Mouse (Mus musculus): ENCODE data around the gene Diaph2. TPM values are rescaled to one million over a fixed set of nuclear protein-coding genes. Genes with fewer than 3 reads are reported as not detected.
A peak's percentile ranks its signal among the peaks of the same experiment; 100 is the strongest.
"Not testable (repeated sequence)": the region's sequence is repeated elsewhere in the genome, so short reads cannot be mapped to it uniquely, and the experiment has no call there.

Gene Diaph2
- total RNA-seq, 2 experiments from 2014 or later, result 26.6 to 27.4 TPM

DNA sequence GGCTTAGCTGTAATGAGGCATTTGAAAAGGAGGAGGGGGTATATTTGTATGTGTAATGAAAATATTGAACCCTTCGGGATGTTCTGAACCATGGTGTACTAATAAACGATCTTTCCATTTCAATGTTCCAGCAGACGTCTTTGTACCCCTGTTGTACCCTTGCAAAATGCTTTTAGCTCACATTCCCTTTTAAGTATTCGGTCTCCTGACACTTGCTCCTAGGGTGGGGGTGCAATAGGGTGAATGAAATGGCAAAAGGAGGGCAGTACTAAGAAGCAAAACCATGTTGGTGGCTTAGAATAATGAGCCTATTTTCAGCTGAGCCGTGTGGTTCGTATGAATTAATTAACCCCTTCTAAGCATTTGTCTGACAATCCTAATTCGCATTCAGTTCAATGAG lies 601.9 kb downstream of the Diaph2 start:
- TF ChIP-seq CTCF (IDR thresholded peaks at IDR 0.05), result no peak
- DNase-seq (ENCODE audit: extremely low spot score in 1 of 2, low spot score in 2 of 2), result no peak
- Histone ChIP-seq H3K27ac (no peak overlapping the region), H3K4me3 (no peak overlapping the region)
- intact Hi-C loops (cut with DNase I), result no loop called here

DNA sequence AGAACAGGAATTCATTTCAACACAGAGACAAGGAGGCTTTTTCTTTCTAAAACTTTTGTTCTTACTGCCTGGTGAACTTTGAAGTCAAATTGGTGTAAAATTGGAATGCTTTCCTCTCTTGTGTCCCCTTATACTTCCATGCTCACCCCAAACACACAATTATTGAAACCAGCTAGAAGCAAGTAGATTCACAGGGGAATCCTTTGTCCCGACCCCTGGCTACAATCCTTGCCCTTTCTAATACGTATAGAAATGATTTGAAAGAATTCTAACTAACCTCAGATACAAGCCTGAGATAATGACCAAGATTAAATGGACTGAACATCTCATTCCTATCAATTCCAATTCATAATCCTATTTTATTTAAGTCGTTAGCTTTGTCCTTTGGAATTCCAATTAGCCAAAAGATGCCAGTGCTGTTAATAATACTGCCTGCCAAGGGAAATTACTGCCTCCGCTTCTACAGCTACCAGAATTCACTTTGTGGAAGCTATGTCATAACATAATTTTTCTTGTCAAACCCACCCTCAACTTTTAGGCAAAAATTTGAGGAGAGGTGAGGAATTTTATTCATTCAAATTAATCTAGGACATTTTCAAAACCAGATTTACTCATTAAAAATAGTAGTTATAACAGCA lies 644.1 kb downstream of the Diaph2 start:
- no peak overlapping the region for H3K27ac ChIP-seq
- no peak for TF ChIP-seq CTCF (IDR thresholded peaks at IDR 0.05)
- H3K4me3 ChIP-seq, result no peak overlapping the region
- intact Hi-C loops (cut with DNase I), result no loop called here
- DNase-seq (ENCODE audit: extremely low spot score in 1 of 2, low spot score in 2 of 2), result no peak

DNA sequence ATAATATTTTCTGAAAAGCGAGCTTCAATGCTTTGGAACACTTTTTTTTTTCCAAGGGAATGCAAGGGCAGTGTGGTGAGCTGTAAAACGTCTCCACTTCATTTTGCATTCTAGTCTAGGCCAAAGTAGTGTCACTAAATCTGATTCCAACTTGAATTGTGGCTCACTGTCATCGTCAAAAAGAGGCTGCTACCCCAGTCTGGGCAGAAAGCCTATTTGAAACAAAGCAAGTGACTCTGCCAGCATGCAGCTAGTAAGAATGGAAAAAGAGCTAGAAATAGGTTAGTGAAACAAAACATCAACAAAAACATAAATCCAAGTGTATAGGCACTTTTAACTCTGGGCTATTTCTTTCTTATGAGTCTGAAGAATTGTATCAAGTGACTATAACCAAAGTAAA lies 653.7 kb downstream of the Diaph2 start:
- intact Hi-C loops (cut with DNase I), result no loop called here
- Histone ChIP-seq H3K27ac (no peak overlapping the region), H3K4me3 (no peak overlapping the region)
- TF ChIP-seq CTCF (IDR thresholded peaks at IDR 0.05), result no peak
- DNase-seq (ENCODE audit: extremely low spot score in 1 of 2, low spot score in 2 of 2), result no peak

DNA sequence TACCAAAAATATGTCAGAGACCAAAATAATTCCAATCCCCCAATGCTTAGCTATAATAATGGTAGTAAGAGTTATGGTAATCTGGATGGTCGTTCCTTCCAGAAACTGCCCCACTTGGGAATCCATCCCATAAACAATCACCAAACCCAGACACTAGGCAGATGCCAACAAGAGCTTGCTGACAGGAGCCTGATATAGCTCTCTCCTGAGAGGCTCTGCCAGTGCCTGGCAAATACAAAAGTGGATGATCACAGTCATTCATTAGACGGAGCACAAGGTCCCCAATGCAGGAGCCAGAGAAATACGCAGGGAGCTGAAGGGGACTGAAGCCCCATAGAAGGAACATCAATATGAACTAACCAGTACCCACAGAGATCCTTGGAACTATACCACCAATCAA lies 657.9 kb downstream of the Diaph2 start:
- intact Hi-C loops (cut with DNase I); H3K4me3 ChIP-seq; DNase-seq (ENCODE audit: extremely low spot score in 1 of 2, low spot score in 2 of 2); H3K27ac ChIP-seq: not testable (repeated sequence)

DNA sequence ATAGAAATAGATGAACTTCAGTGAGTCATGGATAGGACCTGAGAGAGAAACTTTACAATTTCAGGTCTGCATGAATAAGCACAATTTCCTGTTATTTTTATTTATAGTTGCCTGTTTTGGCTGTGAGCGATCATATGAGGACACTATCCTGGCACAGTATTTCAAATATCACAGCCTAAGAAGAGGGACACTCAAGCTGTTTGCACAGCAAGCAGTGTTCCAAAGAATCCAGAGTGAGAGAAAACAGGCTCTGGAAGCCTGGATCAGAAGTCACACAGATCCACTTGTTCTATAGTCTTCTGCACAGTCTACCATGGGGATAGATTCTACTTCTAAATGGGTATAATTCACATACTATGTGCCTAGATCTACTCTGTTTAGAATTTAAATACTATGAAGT lies 659.4 kb downstream of the Diaph2 start:
- TF ChIP-seq CTCF (IDR thresholded peaks at IDR 0.05), result no peak
- intact Hi-C loops (cut with DNase I), result no loop called here
- no peak for DNase-seq (ENCODE audit: extremely low spot score in 1 of 2, low spot score in 2 of 2)
- Histone ChIP-seq H3K4me3 (no peak overlapping the region), H3K27ac (no peak overlapping the region)

DNA sequence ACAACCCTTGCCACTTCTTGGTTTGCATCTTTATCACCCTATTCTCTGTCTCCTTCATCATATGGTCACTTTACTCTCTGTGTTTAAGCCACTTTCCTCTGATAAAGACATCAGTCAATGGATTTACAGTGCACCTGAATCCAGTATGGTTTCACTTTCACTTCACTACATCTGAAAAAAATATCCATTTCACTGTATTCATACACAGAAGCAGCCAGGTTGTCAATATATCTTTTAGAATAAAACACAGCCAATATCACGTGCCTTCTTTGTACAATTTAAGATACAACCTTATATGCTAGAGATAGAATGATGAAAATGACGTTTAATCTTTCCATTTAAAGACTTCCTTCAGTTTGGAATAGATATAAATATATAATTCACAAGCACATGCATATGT lies 673.6 kb downstream of the Diaph2 start:
- DNase-seq (ENCODE audit: extremely low spot score in 1 of 2, low spot score in 2 of 2), result no peak
- H3K4me3 ChIP-seq, result no peak overlapping the region
- no peak for TF ChIP-seq CTCF (IDR thresholded peaks at IDR 0.05)
- intact Hi-C loops (cut with DNase I), result no loop called here
- H3K27ac ChIP-seq, result no peak overlapping the region

DNA sequence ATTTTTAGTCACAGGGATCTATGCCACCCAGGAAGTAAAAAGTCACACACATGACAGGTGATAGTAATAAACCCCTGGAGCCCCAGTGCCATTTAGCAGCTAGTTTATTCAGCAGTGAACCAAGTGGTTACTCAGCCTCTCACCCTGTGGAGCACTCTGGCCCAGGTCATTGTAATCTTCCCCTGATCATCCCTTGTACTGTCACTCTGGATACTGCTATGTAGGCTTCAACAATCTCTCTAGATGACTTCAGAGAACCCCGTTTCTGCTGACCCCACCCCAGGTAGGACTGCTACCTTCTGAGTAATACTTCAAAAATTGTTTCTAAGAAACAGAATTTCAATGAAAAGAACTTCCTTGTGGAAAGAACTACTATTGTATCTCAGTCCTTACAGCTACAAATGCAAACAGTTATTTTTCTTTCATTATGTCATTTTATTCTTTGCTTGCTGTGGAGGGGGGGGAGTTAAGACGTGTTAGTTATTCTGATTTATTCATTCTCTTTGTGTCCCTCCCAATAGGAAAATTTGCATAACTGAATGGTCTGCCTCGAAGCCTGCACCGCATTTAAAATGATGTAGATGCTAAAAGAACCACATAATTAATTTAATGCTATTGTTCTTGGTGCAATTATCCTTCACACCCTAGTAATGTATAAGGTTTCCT lies 702.4 kb downstream of the Diaph2 start:
- no peak overlapping the region for H3K4me3 ChIP-seq
- DNase-seq (ENCODE audit: extremely low spot score in 1 of 2, low spot score in 2 of 2), result no peak
- H3K27ac ChIP-seq, result no peak overlapping the region
- intact Hi-C loops (cut with DNase I), result no loop called here
- no peak for TF ChIP-seq CTCF (IDR thresholded peaks at IDR 0.05)

DNA sequence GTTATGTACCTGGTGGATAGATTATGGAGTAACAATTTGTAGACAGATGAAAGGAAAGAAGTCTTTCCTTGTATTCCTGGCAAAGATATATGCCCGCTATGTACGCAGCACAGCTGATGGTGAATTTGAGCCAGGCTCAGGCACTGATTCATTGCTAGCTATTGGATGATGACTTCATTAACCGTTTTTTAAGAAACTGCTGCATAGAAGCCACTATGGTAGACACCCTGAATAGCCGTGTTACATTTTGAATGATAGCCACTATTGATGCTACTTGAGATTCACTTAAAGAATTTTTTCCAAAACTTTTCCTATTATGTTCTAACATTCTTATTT lies 702.9 kb downstream of the Diaph2 start:
- Histone ChIP-seq H3K27ac (no peak overlapping the region), H3K4me3 (no peak overlapping the region)
- no peak for DNase-seq (ENCODE audit: extremely low spot score in 1 of 2, low spot score in 2 of 2)
- intact Hi-C loops (cut with DNase I), result no loop called here
- TF ChIP-seq CTCF (IDR thresholded peaks at IDR 0.05), result no peak

DNA sequence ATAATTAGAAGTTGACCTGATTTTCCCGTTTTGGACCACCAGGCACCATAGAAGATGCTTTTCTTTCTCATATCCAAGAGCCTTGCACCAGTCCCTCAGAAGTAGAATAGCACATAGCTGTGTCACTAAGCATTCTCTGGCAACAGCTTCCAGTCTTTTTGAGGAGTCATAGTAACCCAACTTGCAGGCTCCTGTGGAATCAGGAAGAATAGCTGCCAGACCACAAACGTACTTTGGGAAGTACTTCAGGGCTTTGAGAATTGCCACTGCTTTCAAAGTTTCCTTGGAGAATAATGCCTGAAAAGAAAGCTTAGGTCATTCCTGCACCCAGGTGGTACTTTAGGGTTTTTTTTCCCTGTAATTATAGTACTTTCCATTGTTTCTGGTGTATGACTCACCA lies 723.6 kb downstream of the Diaph2 start:
- no peak overlapping the region for H3K4me3 ChIP-seq
- no peak overlapping the region for H3K27ac ChIP-seq
- no peak for DNase-seq (ENCODE audit: extremely low spot score in 1 of 2, low spot score in 2 of 2)
- TF ChIP-seq CTCF (IDR thresholded peaks at IDR 0.05), result no peak
- intact Hi-C loops (cut with DNase I), result no loop called here

DNA sequence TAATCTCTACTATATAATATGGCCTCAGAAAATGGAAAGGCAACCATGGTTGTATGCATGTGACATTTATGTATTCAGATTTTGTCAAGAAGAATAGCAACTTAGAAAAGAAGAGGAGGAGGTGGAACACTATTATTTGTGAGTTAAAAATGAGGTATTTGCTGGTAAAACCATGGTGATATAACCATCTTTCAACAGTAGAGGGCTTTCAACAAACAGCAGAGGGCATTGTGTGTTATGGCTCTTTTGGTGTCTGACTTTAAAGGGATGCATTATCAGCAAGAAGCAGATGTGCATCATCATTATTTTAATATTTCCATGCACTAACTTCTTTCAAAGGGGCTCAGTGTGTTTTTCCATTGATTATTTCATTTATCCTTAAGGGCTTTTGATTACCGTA lies 731.3 kb downstream of the Diaph2 start:
- no peak; the same call in none of the 2 replicates for TF ChIP-seq CTCF (IDR thresholded peaks at IDR 0.05)
- Histone ChIP-seq H3K27ac (no peak overlapping the region), H3K4me3 (no peak overlapping the region)
- intact Hi-C loops (cut with DNase I), result no loop called here
- no peak for DNase-seq (ENCODE audit: extremely low spot score in 1 of 2, low spot score in 2 of 2)

DNA sequence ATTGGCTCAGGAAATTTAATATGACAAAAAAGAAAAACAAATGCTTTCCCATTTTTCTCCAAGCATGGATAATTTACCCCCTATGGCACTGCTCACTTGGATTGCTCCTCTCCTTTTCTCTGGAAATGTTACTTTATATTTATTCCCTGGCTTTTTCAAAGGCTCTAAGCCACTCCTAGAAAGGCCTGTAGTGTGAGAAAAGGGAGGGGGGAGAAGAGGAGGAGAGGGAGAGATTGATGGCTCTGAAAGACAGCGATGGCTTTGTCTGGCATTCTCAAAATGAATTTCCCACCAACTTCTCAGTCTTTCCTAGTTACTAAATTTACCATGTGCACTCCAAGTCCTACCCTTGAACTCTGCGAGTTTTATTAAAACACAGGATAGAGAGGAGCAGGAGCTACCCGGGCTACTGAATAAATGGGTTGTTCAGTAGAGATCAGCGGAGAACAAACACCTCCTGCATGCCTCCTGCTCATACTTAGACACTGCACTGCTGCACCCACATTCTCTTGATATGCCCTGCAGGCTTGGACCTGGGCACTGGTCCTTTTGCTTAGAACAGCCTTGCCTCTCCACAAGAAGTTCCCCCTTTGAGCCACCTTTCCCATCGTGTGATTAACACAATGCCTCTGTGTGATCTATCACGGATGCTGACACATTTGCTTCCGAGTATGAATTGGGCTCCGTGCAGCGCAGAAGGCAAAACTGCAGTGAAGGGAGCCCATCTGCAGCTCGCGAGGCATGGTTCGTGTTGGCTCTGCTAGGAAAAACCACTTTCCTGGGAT lies 753.3 kb downstream of the Diaph2 start:
- Histone ChIP-seq H3K27ac (no peak overlapping the region), H3K4me3 (peak overlapping the region; percentile 20; the same call in 1 of the 2 replicates)
- peak in 1 of 2 experiments; percentile 15 for DNase-seq (ENCODE audit: extremely low spot score in 1 of 2, low spot score in 2 of 2)
- intact Hi-C loops (cut with DNase I), result no loop called here
- no peak for TF ChIP-seq CTCF (IDR thresholded peaks at IDR 0.05)

DNA sequence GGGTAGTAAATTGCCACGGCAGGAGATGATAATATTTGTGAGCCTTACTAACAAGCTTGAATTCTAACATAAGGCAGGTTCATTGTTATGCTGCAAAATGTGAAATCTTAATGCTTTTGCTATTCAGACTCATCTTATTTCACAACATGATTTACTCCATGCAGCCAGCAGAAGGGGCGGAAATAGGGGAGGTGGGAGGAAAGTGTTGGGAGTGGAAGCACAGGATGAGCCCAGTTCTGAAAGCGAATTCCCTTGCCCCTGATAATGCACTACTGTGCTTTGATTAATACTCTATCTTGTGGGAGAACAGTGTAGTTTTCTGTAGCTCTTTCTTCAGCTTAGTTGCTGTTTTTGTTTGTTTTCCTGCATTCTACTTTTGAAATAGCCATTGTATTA lies 753.9 kb downstream of the Diaph2 start:
- Histone ChIP-seq H3K27ac (no peak overlapping the region), H3K4me3 (peak overlapping the region; percentile 20; the same call in 1 of the 2 replicates)
- TF ChIP-seq CTCF (IDR thresholded peaks at IDR 0.05), result no peak
- no peak for DNase-seq (ENCODE audit: extremely low spot score in 1 of 2, low spot score in 2 of 2)
- intact Hi-C loops (cut with DNase I), result no loop called here

Measured in left cerebral cortex, adult 2 months (tissue).